Mouse (Mus musculus) stomach, postnatal 0 days (tissue): ENCODE results near the gene Nup133. TPM values are rescaled to one million over a fixed set of nuclear protein-coding genes. Genes with fewer than 3 reads are reported as not detected.
"Not testable (repeated sequence)": the region's sequence is repeated elsewhere in the genome, so short reads cannot be mapped to it uniquely, and the experiment has no call there.

Experiments used
- ATAC-seq: fragments of 200-750 bp; cut with Nextera tagmentation; 2 replicates; pipeline ENCODE4 v1.8.0; 2017; ENCODE audit not compliant: low FRiP score, low TSS enrichment
- DNase-seq: peaks from one replicate; pipeline ENCODE4 v3.0.0-alpha.2; 2016; ENCODE audit warnings: low spot score
- H3K27ac ChIP-seq: fragments of 300-500 bp; sonication (generic); replicated peaks from 2 replicates; pipeline ENCODE4 v1.5.1; 2014; ENCODE audit warnings: mild to moderate bottlenecking, control low read depth
- H3K27me3 ChIP-seq: fragments of 300-500 bp; sonication (generic); 2 replicates; pipeline ENCODE4 v1.6.1; 2014; ENCODE audit warnings: low read length; ENCODE audit not compliant: control insufficient read depth, insufficient read depth
- H3K36me3 ChIP-seq: fragments of 300-500 bp; sonication (generic); 2 replicates; pipeline ENCODE4 v1.6.1; 2014; ENCODE audit warnings: low read length, mixed read lengths; ENCODE audit not compliant: control insufficient read depth, insufficient read depth
- H3K4me1 ChIP-seq: fragments of 300-500 bp; sonication (generic); replicated peaks from 2 replicates; pipeline ENCODE4 v1.6.1; 2014; ENCODE audit warnings: antibody characterized with exemption; ENCODE audit not compliant: control insufficient read depth, insufficient read depth
- H3K4me2 ChIP-seq: fragments of 300-500 bp; sonication (generic); replicated peaks from 2 replicates; pipeline ENCODE4 v1.6.1; 2014; ENCODE audit warnings: low read depth, mild to moderate bottlenecking, control low read depth, moderate library complexity
- H3K4me3 ChIP-seq: fragments of 300-500 bp; sonication (generic); 2 replicates; pipeline ENCODE4 v1.5.1; 2014; ENCODE audit warnings: low read depth, low read length, control low read depth
- H3K9ac ChIP-seq: fragments of 300-500 bp; sonication (generic); 2 replicates; pipeline ENCODE4 v1.6.1; 2014; ENCODE audit warnings: mild to moderate bottlenecking, low read length, control low read depth, mixed read lengths
- H3K9me3 ChIP-seq: fragments of 300-500 bp; sonication (generic); 2 replicates; pipeline ENCODE4 v1.6.1; 2016; ENCODE audit warnings: low read length; ENCODE audit not compliant: control insufficient read depth
- CTCF ChIP-seq: IDR thresholded peaks from 2 replicates; pipeline ENCODE4 v1.5.1; 2016; ENCODE audit warnings: antibody characterized with exemption, low read depth, mild to moderate bottlenecking, moderate library complexity
- EP300 ChIP-seq: optimal IDR thresholded peaks from 2 replicates; pipeline ENCODE3; 2016; ENCODE audit warnings: antibody characterized with exemption
- WGBS: fragments of 180-500 bp; shearing (Covaris S2); extraction: QIAGEN DNeasy Blood & Tissue Kit; methylation state at CpG from one replicate; pipeline ENCODE4 v1.1.7; 2014; 5-methylcytosine and 5-hydroxymethylcytosine counted together
- polyA plus RNA-seq: library from polyadenylated mRNA; unstranded; fragments of >200 nt; fragmentation: Nextera tagmentation; extraction: Ambion mirVana; gene quantifications from 2 replicates; pipeline ENCODE4 v1.2.1, GENCODE M21; 2015

Gene Nup133
- polyA plus RNA-seq, 1 experiment from 2014 or later, result 8.5 TPM

- H3K27me3 ChIP-seq, result no peaks in the 10 kb centered on the region
- no peaks in the 10 kb centered on the region for H3K9me3 ChIP-seq
- no peak overlapping the region for H3K4me2 ChIP-seq
- 59% methylated on average over 8 of the region's 8 CpGs for WGBS
- no peaks in the 10 kb centered on the region for H3K36me3 ChIP-seq
- H3K9ac ChIP-seq, result no peak overlapping the region
- H3K27ac ChIP-seq, result peak overlapping the region; percentile 65; the same call in 1 of the 2 replicates
- DNase-seq, result no peak
- ATAC-seq, result no peak
- TF ChIP-seq EP300 (no peak), CTCF (no peak)
- no peaks in the 10 kb centered on the region for H3K4me1 ChIP-seq
- no peak overlapping the region for H3K4me3 ChIP-seq
Measured at GRCm38 (mm10) chr8:123978926-123979325, 29.9 kb upstream of the Nup133 start.

GRCm38 (mm10) chr8:123978166-123978838 is 29.2 kb upstream of the Nup133 start:
- Histone ChIP-seq H3K9ac (no peak overlapping the region), H3K4me2 (peak overlapping the region; percentile 14; the same call in 1 of the 2 replicates), H3K4me3 (no peak overlapping the region), H3K9me3 (no peaks in the 10 kb centered on the region), H3K4me1 (no peaks in the 10 kb centered on the region), H3K27me3 (no peaks in the 10 kb centered on the region), H3K27ac (peak overlapping the region; percentile 65), H3K36me3 (no peaks in the 10 kb centered on the region)
- TF ChIP-seq EP300 (no peak), CTCF (no peak)
- DNase-seq, result no peak
- 41% methylated on average over 14 of the region's 14 CpGs for WGBS
- ATAC-seq, result no peak

GRCm38 (mm10) chr8:123977499-123977898 is 28.4 kb upstream of the Nup133 start:
- no peaks in the 10 kb centered on the region for H3K9me3 ChIP-seq
- H3K27ac ChIP-seq, result no peak overlapping the region
- 70% methylated on average over 4 of the region's 4 CpGs for WGBS

GRCm38 (mm10) chr8:123973495-123973894 is 24.4 kb upstream of the Nup133 start:
- no peak overlapping the region for H3K4me3 ChIP-seq
- TF ChIP-seq EP300, result no peak
- no peaks in the 10 kb centered on the region for H3K27me3 ChIP-seq
- no peak overlapping the region; the same call in 1 of the 2 replicates for H3K27ac ChIP-seq
- 63% methylated on average over 1 of the region's 1 CpGs for WGBS
- no peaks in the 10 kb centered on the region for H3K4me1 ChIP-seq
- H3K4me2 ChIP-seq, result no peak overlapping the region
- ATAC-seq (peak; percentile 76), DNase-seq (peak; percentile 31)
- H3K9me3 ChIP-seq, result no peaks in the 10 kb centered on the region
- H3K36me3 ChIP-seq, result 0 out of 2 replicates have a peak, but pooled peaks cover 4% of the 10 kb centered on the region
- no peak overlapping the region for H3K9ac ChIP-seq

More at GRCm38 (mm10) chr8:123977499-123977898, 28.4 kb upstream of the Nup133 start:
- H3K9ac ChIP-seq, result no peak overlapping the region
- H3K27me3 ChIP-seq, result no peaks in the 10 kb centered on the region
- DNase-seq, result no peak
- no peaks in the 10 kb centered on the region for H3K4me1 ChIP-seq
- H3K36me3 ChIP-seq, result no peaks in the 10 kb centered on the region
- no peak overlapping the region for H3K4me2 ChIP-seq
- TF ChIP-seq EP300 (no peak), CTCF (no peak)
- no peak for ATAC-seq
- no peak overlapping the region for H3K4me3 ChIP-seq

GRCm38 (mm10) chr8:123966896-123967295 is 17.8 kb upstream of the Nup133 start:
- DNase-seq (no peak), ATAC-seq (no peak)
- no peak overlapping the region for H3K4me2 ChIP-seq
- H3K4me3 ChIP-seq, result no peak overlapping the region
- no peaks in the 10 kb centered on the region for H3K9me3 ChIP-seq
- no peak overlapping the region for H3K9ac ChIP-seq
- no peaks in the 10 kb centered on the region for H3K4me1 ChIP-seq
- H3K27me3 ChIP-seq, result no peaks in the 10 kb centered on the region
- H3K27ac ChIP-seq, result no peak overlapping the region
- TF ChIP-seq CTCF (peak; percentile 67), EP300 (no peak)
- 62% methylated on average over 2 of the region's 2 CpGs for WGBS
- 0 out of 2 replicates have a peak, but pooled peaks cover 4% of the 10 kb centered on the region for H3K36me3 ChIP-seq

- no peaks in the 10 kb centered on the region for H3K27me3 ChIP-seq
- no peak overlapping the region for H3K27ac ChIP-seq
- H3K9me3 ChIP-seq, result no peaks in the 10 kb centered on the region
- no peak overlapping the region for H3K4me3 ChIP-seq
- no peaks in the 10 kb centered on the region for H3K36me3 ChIP-seq
- WGBS, result 67% methylated on average over 1 of the region's 1 CpGs
- H3K4me1 ChIP-seq, result no peaks in the 10 kb centered on the region
- H3K9ac ChIP-seq, result no peak overlapping the region
- H3K4me2 ChIP-seq, result no peak overlapping the region
- TF ChIP-seq CTCF (no peak), EP300 (no peak)
- ATAC-seq (no peak), DNase-seq (no peak)
Measured at GRCm38 (mm10) chr8:123961371-123961770, 12.3 kb upstream of the Nup133 start.

GRCm38 (mm10) chr8:123960556-123960955 is 11.5 kb upstream of the Nup133 start:
- H3K4me3 ChIP-seq, H3K27ac ChIP-seq, DNase-seq, H3K4me2 ChIP-seq, H3K9me3 ChIP-seq, H3K4me1 ChIP-seq, H3K9ac ChIP-seq, H3K36me3 ChIP-seq, H3K27me3 ChIP-seq, ATAC-seq: not testable (repeated sequence)
- 41% methylated on average over 5 of the region's 5 CpGs for WGBS
